Mouse (Mus musculus) right cerebral cortex, postnatal 36 days (tissue): Measurements from ENCODE around the gene Usp49.
"Not testable (repeated sequence)": the region's sequence is repeated elsewhere in the genome, so short reads cannot be mapped to it uniquely, and the experiment has no call there.

Experiments used
- DNase-seq, 2 experiments: peaks; one replicate each; pipeline ENCODE4 v3.0.0; 2022; ENCODE audit warnings: low spot score in 2 of 2, mixed read lengths in 1 of 2

The Usp49 gene

GRCm38 (mm10) chr17:47609182-47609581 is 21.3 kb upstream of the Usp49 start:
- no peak for DNase-seq

- peak; percentile 95 to 97 for DNase-seq
These were observed 19.4 kb upstream of the Usp49 start, which contains the start of the genes Bysl, Med20 and Gm20517 for GRCm38 (mm10) chr17:47610849-47611660. Bysl (minus strand) TSS chr17:47611492. Med20 (plus strand) TSS chr17:47611582. Gm20517 (plus strand) TSS chr17:47611589.

- DNase-seq, result no peak
These were observed 18.9 kb upstream of the Usp49 start for GRCm38 (mm10) chr17:47611661-47611982.

- no peak for DNase-seq
These were observed 16.5 kb upstream of the Usp49 start for GRCm38 (mm10) chr17:47614018-47614417.

- DNase-seq, result no peak
These were observed 14.4 kb upstream of the Usp49 start for GRCm38 (mm10) chr17:47616119-47616518.

- DNase-seq, result no peak
These were observed 13.8 kb upstream of the Usp49 start for GRCm38 (mm10) chr17:47616652-47617051.

GRCm38 (mm10) chr17:47617605-47618307 is 12.7 kb upstream of the Usp49 start:
- no peak for DNase-seq

- DNase-seq, result no peak
These were observed 11.8 kb upstream of the Usp49 start for GRCm38 (mm10) chr17:47618556-47619311.

GRCm38 (mm10) chr17:47622912-47623554 is 7.5 kb upstream of the Usp49 start:
- DNase-seq, result no peak

GRCm38 (mm10) chr17:47624572-47624971 is 5.9 kb upstream of the Usp49 start:
- DNase-seq, result not testable (repeated sequence)

- no peak for DNase-seq
These were observed 5.4 kb upstream of the Usp49 start for GRCm38 (mm10) chr17:47625088-47625487.

GRCm38 (mm10) chr17:47626031-47626430 is 4.5 kb upstream of the Usp49 start:
- no peak for DNase-seq

GRCm38 (mm10) chr17:47627791-47628190 is 2.7 kb upstream of the Usp49 start:
- no peak for DNase-seq

GRCm38 (mm10) chr17:47628851-47629676 is 1.4 kb upstream of the Usp49 start:
- DNase-seq, result peak; percentile 90 to 91

GRCm38 (mm10) chr17:47629717-47630677 is 493 bp upstream of the Usp49 start:
- no peak for DNase-seq

GRCm38 (mm10) chr17:47632181-47632840 is 1.8 kb downstream of the Usp49 start:
- no peak for DNase-seq

- DNase-seq, result no peak
These were observed 3.7 kb downstream of the Usp49 start for GRCm38 (mm10) chr17:47633999-47634770.

- no peak for DNase-seq
These were observed 12.5 kb downstream of the Usp49 start for GRCm38 (mm10) chr17:47642992-47643391.
